Mouse (Mus musculus) midbrain, embryonic 11.5 days (tissue): ENCODE results near the gene Exo5. TPM values are rescaled to one million over a fixed set of nuclear protein-coding genes. Genes with fewer than 3 reads are reported as not detected.

Source experiments
- ATAC-seq: fragments of 200-750 bp; cut with Nextera tagmentation; 2 replicates; pipeline ENCODE4 v1.8.0; 2017; ENCODE audit warnings: moderate TSS enrichment, moderate library complexity; ENCODE audit not compliant: low FRiP score
- DNase-seq: peaks from one replicate; pipeline ENCODE4 v3.0.0; 2015; ENCODE audit warnings: low spot score; ENCODE audit errors: missing footprints
- H3K27ac ChIP-seq: fragments of 300-500 bp; sonication (generic); 2 replicates; pipeline ENCODE4 v1.5.1; 2014; ENCODE audit warnings: low read depth, low read length
- H3K27me3 ChIP-seq: fragments of 300-500 bp; sonication (generic); 2 replicates; pipeline ENCODE4 v1.6.1; 2014; ENCODE audit warnings: mild to moderate bottlenecking, low read length, moderate library complexity, mixed read lengths; ENCODE audit not compliant: control insufficient read depth, insufficient read depth
- H3K36me3 ChIP-seq: fragments of 300-500 bp; sonication (generic); 2 replicates; pipeline ENCODE4 v1.6.1; 2014; ENCODE audit warnings: mild to moderate bottlenecking, low read length, moderate library complexity, mixed read lengths; ENCODE audit not compliant: control insufficient read depth, insufficient read depth
- H3K4me1 ChIP-seq: fragments of 300-500 bp; sonication (generic); 2 replicates; pipeline ENCODE4 v1.6.1; 2014; ENCODE audit warnings: low read length; ENCODE audit not compliant: control insufficient read depth, insufficient read depth
- H3K4me2 ChIP-seq: fragments of 300-500 bp; sonication (generic); 2 replicates; pipeline ENCODE4 v1.6.1; 2014; ENCODE audit warnings: mild to moderate bottlenecking, moderate library complexity
- H3K4me3 ChIP-seq: fragments of 300-500 bp; sonication (generic); 2 replicates; pipeline ENCODE4 v1.5.1; 2014; ENCODE audit warnings: low read depth, low read length
- H3K9ac ChIP-seq: fragments of 300-500 bp; sonication (generic); 2 replicates; pipeline ENCODE4 v1.6.1; 2014; ENCODE audit warnings: low read length
- H3K9me3 ChIP-seq: fragments of 300-500 bp; sonication (generic); 2 replicates; pipeline ENCODE4 v1.6.1; 2016; ENCODE audit warnings: low read length; ENCODE audit not compliant: control insufficient read depth
- WGBS: fragments of 180-500 bp; shearing (Covaris S2); extraction: QIAGEN DNeasy Blood & Tissue Kit; methylation state at CpG from one replicate; pipeline ENCODE4 v1.1.7; 2014; 5-methylcytosine and 5-hydroxymethylcytosine counted together
- polyA plus RNA-seq: library from polyadenylated mRNA; unstranded; fragments of >200 nt; fragmentation: Nextera tagmentation; extraction: Ambion mirVana; gene quantifications from 2 replicates; pipeline ENCODE4 v1.2.1, GENCODE M21; 2014

Exo5 gene
- polyA plus RNA-seq, 1 experiment from 2014 or later: 32.3 TPM

DNA sequence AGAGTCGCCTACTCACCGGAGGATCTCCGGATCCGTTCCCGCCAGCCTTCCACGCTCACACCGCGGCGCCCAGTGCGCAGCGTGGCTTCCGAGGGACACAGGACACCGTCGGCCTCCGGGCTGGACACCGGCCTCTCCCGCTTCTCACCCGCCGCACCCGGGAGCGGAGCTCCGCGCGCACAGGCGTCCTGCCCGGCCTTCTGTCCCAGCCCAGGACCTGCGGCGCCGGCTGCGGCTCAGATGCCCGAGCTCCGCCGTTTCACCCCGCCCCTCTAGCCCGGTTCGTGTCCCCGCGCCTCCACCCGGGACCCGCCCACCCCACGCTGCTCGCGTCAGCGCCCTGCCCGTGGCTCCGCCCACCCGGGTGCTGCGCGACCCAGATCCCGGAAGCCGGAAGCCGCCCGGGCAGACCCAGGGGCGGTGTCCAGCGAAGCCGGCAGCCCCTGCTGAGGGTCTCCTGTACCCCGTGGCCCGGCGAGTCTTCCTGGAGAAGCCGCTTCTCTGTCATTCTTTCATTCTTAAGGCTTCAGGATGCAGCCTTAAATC lies 26.7 kb upstream of the Exo5 start, which contains the start of gene Zfp69:
Gene Zfp69, minus strand, starts transcription at position 272 of the 546 bp plus-strand sequence.
- WGBS: 0% methylated on average over 59 of the region's 60 CpGs
- no peaks in the 10 kb centered on the region for H3K27me3 ChIP-seq
- peak within 1 kb of the TSS; percentile 84 for H3K4me3 ChIP-seq
- peak; percentile 99 for ATAC-seq
- peaks cover 5% of the 10 kb centered on the region; the same call in 1 of the 2 replicates for H3K4me1 ChIP-seq
- H3K36me3 ChIP-seq: peaks cover 2% of the 10 kb centered on the region; the same call in 1 of the 2 replicates
- peak; percentile 98 for DNase-seq
- peak within 1 kb of the TSS; percentile 82 for H3K9ac ChIP-seq
- no peaks in the 10 kb centered on the region for H3K9me3 ChIP-seq
- H3K4me2 ChIP-seq: peak within 1 kb of the TSS; percentile 79
- peak within 1 kb of the TSS; percentile 59 for H3K27ac ChIP-seq

DNA sequence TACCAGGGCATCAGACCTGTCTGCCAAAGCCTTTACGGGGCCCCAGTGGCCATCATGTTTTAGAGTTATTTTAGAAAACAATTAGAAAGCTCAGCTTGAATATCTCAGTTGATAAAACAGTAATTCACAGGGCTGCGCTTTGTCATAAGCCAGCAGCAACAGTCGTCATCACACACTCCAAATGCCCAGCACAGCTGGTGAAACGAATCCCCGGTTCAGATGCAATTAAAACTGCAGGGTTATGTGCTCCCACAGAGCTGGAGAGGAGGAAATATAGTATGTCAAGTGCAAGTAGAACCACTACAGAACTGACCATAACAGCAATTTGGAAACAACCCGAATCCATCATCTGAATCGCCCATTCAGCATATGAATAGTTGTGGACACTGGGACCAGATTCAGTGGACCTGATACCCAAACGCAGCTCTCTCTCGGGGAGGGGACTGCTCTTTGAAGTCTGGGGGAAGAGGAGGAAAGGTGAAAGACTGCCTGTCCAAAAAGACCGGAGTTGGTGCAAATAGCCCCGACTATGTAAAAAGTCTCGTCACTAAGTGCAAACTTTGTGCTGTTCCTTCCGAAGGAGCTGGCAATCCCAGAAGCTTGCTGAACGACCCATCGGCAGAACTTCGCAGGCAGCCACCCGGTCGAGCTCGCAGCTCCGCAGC lies 26.1 kb upstream of the Exo5 start:
- peak overlapping the region; percentile 59 for H3K27ac ChIP-seq
- DNase-seq: peak; percentile 97
- peak; percentile 13; the same call in 1 of the 2 replicates for ATAC-seq

DNA sequence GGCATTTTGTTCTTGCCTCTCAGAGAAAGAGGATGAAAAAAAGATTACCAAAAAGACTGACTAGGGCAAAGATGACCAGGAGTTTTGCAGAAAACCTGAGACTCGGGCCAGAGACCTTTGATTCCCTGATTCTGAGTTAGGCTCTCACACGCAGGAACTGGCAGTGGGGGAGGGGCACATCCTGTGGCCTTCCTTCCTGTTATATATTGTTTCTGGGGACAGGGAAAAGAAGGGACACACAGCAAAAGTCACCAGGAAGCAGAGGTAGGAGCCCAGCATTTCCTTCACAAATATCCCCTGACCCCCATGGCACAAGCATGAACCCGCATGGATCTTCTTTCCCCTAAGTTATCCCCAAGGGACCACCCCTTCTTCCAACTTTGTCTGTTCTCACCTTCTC lies 24.1 kb upstream of the Exo5 start:
- Histone ChIP-seq H3K27ac (no peak overlapping the region), H3K27me3 (no peaks in the 10 kb centered on the region), H3K9ac (no peak overlapping the region), H3K36me3 (peaks cover 2% of the 10 kb centered on the region; the same call in 1 of the 2 replicates), H3K4me1 (peaks cover 5% of the 10 kb centered on the region; the same call in 1 of the 2 replicates), H3K9me3 (no peaks in the 10 kb centered on the region), H3K4me2 (no peak overlapping the region), H3K4me3 (no peak overlapping the region)
- DNase-seq (no peak), ATAC-seq (no peak)
- WGBS: 74% methylated on average over 3 of the region's 3 CpGs

More for the DNA sequence above, 26.1 kb upstream of the Exo5 start:
- Histone ChIP-seq H3K27me3 (no peaks in the 10 kb centered on the region), H3K36me3 (peaks cover 2% of the 10 kb centered on the region; the same call in 1 of the 2 replicates), H3K4me3 (peak overlapping the region; percentile 84), H3K9ac (peak overlapping the region; percentile 82), H3K4me2 (peak overlapping the region; percentile 79), H3K9me3 (no peaks in the 10 kb centered on the region), H3K4me1 (peaks cover 5% of the 10 kb centered on the region; the same call in 1 of the 2 replicates)
- 10% methylated on average over 20 of the region's 20 CpGs for WGBS

DNA sequence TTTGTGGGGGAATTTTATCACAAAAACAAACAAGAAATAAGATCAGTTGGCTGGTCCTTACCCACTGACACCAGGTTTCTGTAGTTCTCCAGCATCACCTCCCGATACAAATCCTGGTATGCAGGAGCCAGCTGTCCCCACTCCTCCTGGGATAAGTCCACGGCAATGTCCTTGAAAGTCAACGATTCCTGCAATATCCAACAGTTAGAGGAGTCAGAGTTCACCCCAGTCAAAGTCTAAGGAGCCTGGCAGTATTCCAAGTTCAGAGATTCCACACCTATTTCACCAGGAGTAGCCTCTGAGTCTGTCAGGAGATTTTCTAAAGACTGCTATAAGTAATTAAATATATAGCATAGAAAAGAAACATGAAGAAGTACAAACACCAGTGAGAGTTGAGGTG lies 10.2 kb upstream of the Exo5 start:
- Histone ChIP-seq H3K4me1 (no peaks in the 10 kb centered on the region), H3K4me3 (no peak overlapping the region), H3K9ac (no peak overlapping the region), H3K36me3 (no peaks in the 10 kb centered on the region), H3K27ac (no peak overlapping the region), H3K27me3 (no peaks in the 10 kb centered on the region), H3K4me2 (no peak overlapping the region), H3K9me3 (no peaks in the 10 kb centered on the region)
- DNase-seq (no peak), ATAC-seq (no peak)
- 91% methylated on average over 3 of the region's 3 CpGs for WGBS

DNA sequence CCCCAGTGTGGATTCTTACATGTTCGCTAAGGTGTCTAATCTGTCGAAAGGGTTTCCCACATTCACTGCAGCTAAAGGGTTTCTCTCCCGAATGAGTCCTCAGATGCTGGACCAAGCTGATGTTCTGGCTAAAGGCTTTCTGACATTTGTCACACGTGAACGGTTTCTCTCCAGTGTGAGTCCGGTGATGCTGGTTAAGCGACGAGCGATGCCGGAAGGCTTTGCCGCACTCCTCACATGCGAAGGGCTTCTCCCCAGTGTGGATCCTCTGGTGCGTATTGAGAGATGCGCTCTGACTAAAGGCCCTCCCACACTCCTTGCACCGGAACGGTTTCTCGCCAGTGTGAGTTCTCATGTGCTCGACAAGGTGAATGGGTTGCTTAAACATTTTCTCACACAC lies 5.9 kb upstream of the Exo5 start:
- Histone ChIP-seq H3K9me3 (no peaks in the 10 kb centered on the region), H3K4me1 (no peaks in the 10 kb centered on the region), H3K36me3 (no peaks in the 10 kb centered on the region), H3K9ac (no peak overlapping the region), H3K27ac (no peak overlapping the region), H3K4me3 (no peak overlapping the region), H3K27me3 (no peaks in the 10 kb centered on the region), H3K4me2 (no peak overlapping the region)
- 94% methylated on average over 18 of the region's 18 CpGs for WGBS
- DNase-seq: no peak
- no peak for ATAC-seq

DNA sequence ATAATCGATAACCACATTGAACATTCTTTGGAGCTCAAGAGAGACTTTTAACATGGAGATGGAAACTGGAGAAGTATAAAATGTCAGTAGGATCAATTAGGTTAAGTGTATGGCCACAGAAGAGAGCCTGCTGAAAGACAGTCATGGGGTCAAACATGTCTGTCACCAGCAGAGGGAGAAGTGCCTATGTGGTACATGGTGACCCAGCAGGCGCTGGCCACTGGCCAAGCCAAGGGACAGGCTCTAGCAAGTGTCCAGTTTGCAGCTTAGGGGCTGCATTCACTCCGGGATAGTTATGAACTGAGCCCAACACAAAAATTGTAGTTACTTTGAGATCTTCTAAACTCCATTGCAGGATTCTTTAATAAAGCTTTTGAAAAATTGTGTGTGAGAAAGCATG lies 3.9 kb upstream of the Exo5 start:
- Histone ChIP-seq H3K27me3 (no peaks in the 10 kb centered on the region), H3K9ac (no peak overlapping the region), H3K4me1 (peaks cover 2% of the 10 kb centered on the region; the same call in 1 of the 2 replicates), H3K4me3 (no peak overlapping the region), H3K27ac (no peak overlapping the region), H3K36me3 (no peaks in the 10 kb centered on the region), H3K4me2 (no peak overlapping the region), H3K9me3 (no peaks in the 10 kb centered on the region)
- 77% methylated on average over 3 of the region's 3 CpGs for WGBS
- ATAC-seq (no peak), DNase-seq (no peak)

DNA sequence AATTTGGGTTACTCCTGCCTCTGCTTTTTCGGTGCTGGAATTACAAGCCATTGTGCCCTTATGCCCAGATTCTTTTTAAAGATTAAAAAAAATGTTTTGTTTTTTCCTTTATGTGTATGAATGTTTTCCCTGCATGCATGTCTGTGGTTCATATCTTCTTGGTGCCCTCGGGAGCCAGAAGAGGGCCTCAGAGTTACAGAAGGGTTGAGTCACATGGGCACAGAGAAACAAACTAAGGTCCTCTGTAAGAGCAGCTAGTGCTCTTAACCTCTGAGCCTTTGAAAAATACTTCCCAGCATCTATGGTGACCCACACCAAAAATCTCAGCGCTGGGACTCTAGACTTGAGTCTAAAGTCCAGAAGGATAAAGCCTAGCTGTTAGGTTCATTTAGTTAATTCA lies 569 bp upstream of the Exo5 start:
- Histone ChIP-seq H3K4me3 (peak overlapping the region; percentile 43), H3K4me1 (peaks cover 2% of the 10 kb centered on the region; the same call in 1 of the 2 replicates), H3K9me3 (no peaks in the 10 kb centered on the region; the same call in 1 of the 2 replicates), H3K27ac (peak overlapping the region; percentile 80), H3K27me3 (no peaks in the 10 kb centered on the region), H3K9ac (peak overlapping the region; percentile 64), H3K36me3 (peaks cover 13% of the 10 kb centered on the region), H3K4me2 (peak overlapping the region; percentile 46)
- ATAC-seq: peak; percentile 49; the same call in 1 of the 2 replicates
- 20% methylated on average over 3 of the region's 3 CpGs for WGBS
- peak; percentile 89 for DNase-seq

DNA sequence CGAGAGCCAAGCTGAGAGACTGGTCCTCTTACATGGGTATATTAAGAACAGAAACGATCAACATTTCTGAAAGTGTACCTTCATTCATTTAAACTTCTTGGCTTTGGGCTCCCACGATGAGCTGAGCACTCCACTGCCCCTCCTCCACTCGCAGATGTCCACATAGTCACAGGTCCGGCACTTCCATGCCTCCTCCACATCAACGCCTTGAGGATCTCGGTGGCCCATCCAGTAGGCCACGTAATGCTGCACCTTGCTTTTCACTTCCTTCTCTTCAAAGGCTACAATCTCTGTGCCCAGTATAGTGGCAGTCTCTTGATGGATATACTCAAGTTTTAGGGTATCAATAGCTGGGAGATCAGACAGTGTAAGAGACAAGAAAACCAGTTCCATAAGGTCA lies 3.4 kb downstream of the Exo5 start:
- Histone ChIP-seq H3K36me3 (peaks cover 14% of the 10 kb centered on the region), H3K4me1 (peaks cover 2% of the 10 kb centered on the region; the same call in 1 of the 2 replicates), H3K9ac (no peak overlapping the region), H3K4me3 (no peak overlapping the region), H3K27ac (no peak overlapping the region), H3K4me2 (no peak overlapping the region), H3K9me3 (no peaks in the 10 kb centered on the region; the same call in 1 of the 2 replicates), H3K27me3 (no peaks in the 10 kb centered on the region)
- ATAC-seq (no peak), DNase-seq (no peak)
- WGBS: 97% methylated on average over 8 of the region's 8 CpGs

DNA sequence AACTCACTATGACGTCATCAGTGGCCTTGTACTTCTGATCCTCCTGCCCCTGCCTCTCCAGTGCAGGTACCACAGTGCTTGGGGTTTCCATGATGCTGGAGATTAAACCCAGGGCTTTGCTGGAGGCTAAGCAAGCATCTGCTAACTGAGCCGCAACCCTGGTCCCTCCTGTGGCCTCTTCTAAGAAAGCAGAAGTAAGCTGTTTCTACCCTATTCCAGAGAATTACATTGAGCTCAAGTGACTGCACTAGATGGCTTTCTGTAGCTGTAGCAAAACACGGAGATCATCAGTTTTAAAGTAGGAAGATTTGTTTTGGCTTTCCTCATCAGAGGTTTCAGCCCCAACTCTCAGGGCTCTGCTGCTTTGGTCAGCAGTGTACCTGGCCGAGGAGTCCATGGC lies 10.3 kb downstream of the Exo5 start:
- no peaks in the 10 kb centered on the region for H3K36me3 ChIP-seq
- H3K4me3 ChIP-seq: no peak overlapping the region
- no peaks in the 10 kb centered on the region for H3K9me3 ChIP-seq
- 86% methylated on average over 4 of the region's 4 CpGs for WGBS
- DNase-seq: no peak
- no peak for ATAC-seq
- no peak overlapping the region for H3K27ac ChIP-seq
- H3K27me3 ChIP-seq: no peaks in the 10 kb centered on the region
- H3K9ac ChIP-seq: no peak overlapping the region
- H3K4me1 ChIP-seq: no peaks in the 10 kb centered on the region
- H3K4me2 ChIP-seq: no peak overlapping the region
